Mouse (Mus musculus): ENCODE measurements around the gene Swsap1. TPM values are rescaled to one million over a fixed set of nuclear protein-coding genes. Genes with fewer than 3 reads are reported as not detected.

The Swsap1 gene
- polyA plus RNA-seq, 1 experiment from 2014 or later = 8.1 TPM

DNA sequence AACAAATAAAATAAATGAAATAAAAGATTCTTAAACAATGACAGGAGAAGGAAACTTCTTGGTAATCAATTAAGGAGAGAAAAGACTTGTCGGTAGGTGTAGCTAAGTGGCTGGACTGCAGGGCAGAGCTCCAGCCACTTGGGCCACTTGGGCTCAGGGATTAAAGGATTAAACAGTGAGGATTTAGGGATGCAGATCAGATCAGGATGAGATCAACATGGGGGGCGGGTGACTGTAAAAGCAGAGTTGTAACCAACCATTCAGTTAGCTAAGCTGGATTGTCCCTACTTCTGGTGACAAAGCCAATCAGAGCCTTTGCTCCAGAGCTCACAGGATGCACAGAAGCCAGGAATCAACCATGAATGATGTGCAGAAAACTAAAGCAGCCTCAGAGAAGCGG, 28.4 kb downstream of the Swsap1 start:
- WGBS = 6% methylated on average over 3 of the region's 3 CpGs
- H3K4me3 ChIP-seq = no peak overlapping the region
- DNase-seq (ENCODE audit: low spot score) = no peak

DNA sequence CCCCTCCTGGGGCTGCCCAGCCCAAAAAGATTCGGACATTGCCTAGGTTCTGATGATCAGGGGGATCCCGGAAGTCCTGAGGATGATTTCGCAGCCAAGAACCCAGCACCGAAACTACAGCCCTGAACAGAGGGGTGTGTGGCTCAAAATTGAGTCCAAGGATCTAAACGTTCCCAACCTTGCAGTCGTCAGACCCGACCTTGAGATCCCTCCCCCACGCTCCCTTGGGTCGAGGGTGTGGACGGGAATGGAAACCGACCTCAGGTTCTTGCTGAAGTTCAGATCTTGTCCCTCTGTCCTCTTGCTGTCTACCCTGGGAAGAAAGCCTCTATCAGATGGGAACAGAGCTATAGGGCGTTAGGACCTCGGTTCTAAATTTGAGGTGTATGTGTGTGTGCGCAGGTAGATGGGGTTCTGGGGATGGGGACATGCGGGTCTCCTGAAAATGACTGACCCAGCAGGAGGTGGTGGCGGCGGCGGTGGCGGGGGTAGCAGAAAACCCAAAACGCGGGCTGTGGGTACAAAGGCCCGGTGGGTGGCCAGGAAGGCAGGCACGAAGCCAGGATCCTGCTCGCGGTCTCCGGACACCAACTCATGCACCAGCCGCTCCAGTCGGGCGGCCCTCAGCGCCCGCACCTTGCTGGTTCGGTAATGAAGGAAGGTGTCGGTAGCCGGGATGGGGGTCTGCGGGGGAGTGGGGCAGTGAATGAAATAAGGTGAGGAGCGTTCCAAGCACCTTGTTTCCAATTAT, 32.2 kb downstream of the Swsap1 start:
- Histone ChIP-seq H3K4me3 (peak overlapping the region; percentile 60), H3K4me1 (peaks cover 44% of the 10 kb centered on the region), H3K36me3 (no peaks in the 10 kb centered on the region), H3K27ac (replicated peaks) (no peak overlapping the region), H3K27me3 (ENCODE audit: low read depth, poor library complexity, severe bottlenecking) (peaks cover 91% of the 10 kb centered on the region), H3K9me3 (replicated peaks) (no peaks in the 10 kb centered on the region)
- no peak for DNase-seq (ENCODE audit: low spot score)
- WGBS = 8% methylated on average over 36 of the region's 36 CpGs

More for the DNA sequence above, 28.4 kb downstream of the Swsap1 start:
- H3K27ac ChIP-seq (replicated peaks) = no peak overlapping the region
- 0 out of 2 replicates have a peak, but pooled peaks cover 3% of the 10 kb centered on the region for H3K36me3 ChIP-seq
- no peaks in the 10 kb centered on the region for H3K9me3 ChIP-seq (replicated peaks)
- H3K27me3 ChIP-seq (ENCODE audit: low read depth, poor library complexity, severe bottlenecking) = peaks cover 73% of the 10 kb centered on the region
- H3K4me1 ChIP-seq = peaks cover 26% of the 10 kb centered on the region

DNA sequence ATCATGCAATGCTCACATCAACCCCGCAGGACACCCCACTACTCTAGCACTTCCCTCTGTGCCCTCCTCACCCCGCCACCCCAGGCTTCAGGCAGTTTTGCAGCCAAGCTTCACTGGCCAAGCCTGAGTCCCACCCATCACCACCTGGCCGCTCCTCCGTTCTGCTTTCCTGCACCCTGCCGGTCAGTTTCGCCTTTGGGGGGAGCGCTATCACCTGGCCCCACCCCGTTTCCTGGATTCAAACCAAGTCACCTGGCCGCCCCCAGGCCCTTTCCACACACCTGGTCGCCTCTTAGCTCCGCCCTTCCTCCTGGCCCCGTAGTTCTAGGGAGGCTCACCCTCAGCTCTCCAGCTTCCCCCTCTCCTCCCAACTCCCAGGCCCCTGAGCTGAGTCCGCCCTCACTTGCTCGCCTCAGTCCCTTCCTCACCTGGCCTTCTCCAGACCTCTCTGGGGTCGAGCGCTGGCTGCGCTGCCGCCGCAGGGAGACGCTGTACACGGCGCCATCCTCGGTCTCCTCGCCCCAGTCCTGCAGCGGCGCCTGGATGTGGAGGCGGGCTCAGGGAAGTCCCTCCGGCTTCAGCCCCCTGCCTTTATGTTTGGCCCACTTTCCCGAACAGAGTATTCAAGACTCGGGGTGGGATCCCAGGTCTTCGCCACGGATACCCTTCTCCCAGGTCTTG, 33.0 kb downstream of the Swsap1 start:
- under 1% methylated on average over 32 of the region's 32 CpGs for WGBS
- Histone ChIP-seq H3K4me3 (peak overlapping the region; percentile 60), H3K27ac (replicated peaks) (peak overlapping the region; percentile 46; the same call in 1 of the 2 replicates), H3K9me3 (replicated peaks) (no peaks in the 10 kb centered on the region), H3K4me1 (peaks cover 42% of the 10 kb centered on the region), H3K27me3 (ENCODE audit: low read depth, poor library complexity, severe bottlenecking) (peaks cover 94% of the 10 kb centered on the region), H3K36me3 (no peaks in the 10 kb centered on the region)
- peak; percentile 48 for DNase-seq (ENCODE audit: low spot score)

DNA sequence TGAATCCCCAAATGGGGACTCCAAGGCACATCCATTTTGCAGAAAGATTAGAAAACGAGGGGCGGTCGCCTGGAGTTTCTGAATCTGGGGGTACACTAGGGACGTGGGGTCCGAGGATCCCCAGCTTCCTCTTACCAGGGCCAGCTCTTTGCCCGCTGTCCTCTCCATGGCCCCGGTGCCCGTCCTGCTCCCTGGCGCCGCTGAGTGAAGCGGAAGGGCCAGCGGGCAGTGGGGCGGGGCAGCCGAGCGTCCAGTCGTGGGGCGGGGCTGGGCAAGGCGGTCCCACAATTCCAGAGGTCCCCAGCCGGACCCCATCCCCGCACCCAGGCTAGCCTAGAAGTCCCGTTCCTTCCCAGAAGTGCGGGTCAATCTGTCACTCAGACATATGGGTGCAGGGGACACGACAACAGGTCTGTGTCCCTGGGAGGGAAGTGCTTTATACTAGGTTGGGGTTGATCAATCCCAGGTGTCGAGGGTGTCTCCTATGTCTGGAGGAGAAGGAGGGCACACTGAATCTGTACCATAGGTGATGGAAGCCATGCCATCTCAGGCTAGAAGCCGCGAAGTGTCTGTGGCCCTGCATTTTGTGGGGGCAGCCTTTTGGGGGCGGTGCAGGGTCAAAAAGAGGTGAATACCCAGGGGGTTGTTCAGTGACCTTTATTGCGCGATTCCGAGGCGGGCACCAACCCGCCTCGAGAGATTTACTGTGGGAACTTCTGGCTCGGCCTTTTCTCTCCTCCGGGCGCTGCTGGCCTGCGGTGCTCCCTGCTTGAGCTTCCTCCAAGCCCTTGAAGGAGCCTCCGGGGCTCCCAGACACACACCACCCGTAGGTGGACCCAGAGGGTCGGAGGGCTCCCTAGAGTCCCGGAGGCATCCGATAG, 33.9 kb downstream of the Swsap1 start, which contains the start of gene Rgl3:
Rgl3 (minus strand) TSS at position 217 of the 881 bp plus-strand sequence.
- peaks cover 89% of the 10 kb centered on the region for H3K27me3 ChIP-seq (ENCODE audit: low read depth, poor library complexity, severe bottlenecking)
- no peaks in the 10 kb centered on the region for H3K36me3 ChIP-seq
- no peaks in the 10 kb centered on the region for H3K9me3 ChIP-seq (replicated peaks)
- DNase-seq (ENCODE audit: low spot score) = peak; percentile 62
- peaks cover 33% of the 10 kb centered on the region for H3K4me1 ChIP-seq
- peak within 1 kb of the TSS; percentile 46; the same call in 1 of the 2 replicates for H3K27ac ChIP-seq (replicated peaks)
- peak within 1 kb of the TSS; percentile 60 for H3K4me3 ChIP-seq
- WGBS = under 1% methylated on average over 42 of the region's 42 CpGs

DNA sequence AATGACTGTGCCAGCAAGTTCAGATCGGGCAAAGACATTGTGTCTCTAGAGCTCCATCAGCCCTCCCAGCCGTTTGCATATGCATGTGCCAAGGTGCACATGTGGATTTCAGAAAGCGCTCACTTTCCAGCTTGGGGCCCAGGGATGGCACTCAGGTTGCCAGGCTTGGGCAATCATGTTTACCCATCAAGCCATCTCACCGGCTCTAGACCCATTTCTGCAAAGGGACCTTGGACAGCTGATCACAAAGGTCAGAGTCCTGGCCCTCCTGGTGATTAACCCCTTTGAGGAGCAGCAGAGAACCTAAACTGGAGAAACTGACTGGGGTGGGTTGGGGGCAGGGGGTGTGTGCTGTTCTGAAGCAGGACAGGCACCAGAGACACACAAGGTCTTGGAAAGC, 36.7 kb downstream of the Swsap1 start:
- no peak for DNase-seq (ENCODE audit: low spot score)
- no peaks in the 10 kb centered on the region for H3K36me3 ChIP-seq
- WGBS = 83% methylated on average over 4 of the region's 4 CpGs
- no peak overlapping the region for H3K27ac ChIP-seq (replicated peaks)
- no peak overlapping the region for H3K4me3 ChIP-seq
- no peaks in the 10 kb centered on the region; the same call in 1 of the 2 replicates for H3K9me3 ChIP-seq (replicated peaks)
- H3K27me3 ChIP-seq (ENCODE audit: low read depth, poor library complexity, severe bottlenecking) = peaks cover 67% of the 10 kb centered on the region
- peaks cover 30% of the 10 kb centered on the region for H3K4me1 ChIP-seq

DNA sequence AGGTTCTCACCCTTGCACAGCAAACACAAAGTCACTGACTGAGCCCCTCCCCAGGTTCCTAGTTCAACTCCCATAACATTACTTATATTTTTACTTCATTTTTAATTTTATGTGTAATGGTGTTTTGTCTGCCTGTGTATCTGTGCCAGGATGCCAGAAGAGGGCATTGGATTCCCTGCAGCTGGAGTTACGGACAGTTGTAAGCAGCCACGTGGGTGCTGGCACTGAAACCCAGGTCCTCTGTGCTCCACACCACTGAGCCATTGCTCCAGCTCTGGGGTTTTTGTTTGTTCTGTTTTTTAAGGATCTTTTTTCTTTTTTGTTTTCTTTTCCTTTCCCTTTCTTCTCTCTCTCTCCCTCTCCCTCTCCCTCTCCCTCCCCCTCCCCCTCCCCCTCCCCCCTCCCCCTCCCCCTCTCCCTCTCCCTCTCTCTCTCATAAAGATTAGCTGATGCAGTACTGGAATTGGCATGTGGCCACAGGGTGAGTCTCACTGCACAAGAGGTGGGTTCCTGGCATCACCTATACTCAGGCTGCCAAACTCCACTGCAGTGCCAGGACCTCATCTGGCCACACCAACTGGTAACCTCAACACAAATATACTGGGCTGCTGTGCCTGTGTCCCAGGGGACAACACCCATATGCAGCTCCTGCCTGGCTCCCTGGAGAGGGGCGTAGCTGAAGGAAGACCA, 40.8 kb downstream of the Swsap1 start:
- no peaks in the 10 kb centered on the region; the same call in 1 of the 2 replicates for H3K9me3 ChIP-seq (replicated peaks)
- peaks cover 26% of the 10 kb centered on the region for H3K27me3 ChIP-seq (ENCODE audit: low read depth, poor library complexity, severe bottlenecking)
- 90% methylated on average over 3 of the region's 3 CpGs for WGBS
- no peaks in the 10 kb centered on the region for H3K36me3 ChIP-seq
- no peak overlapping the region for H3K27ac ChIP-seq (replicated peaks)
- H3K4me1 ChIP-seq = no peaks in the 10 kb centered on the region
- no peak for DNase-seq (ENCODE audit: low spot score)
- H3K4me3 ChIP-seq = no peak overlapping the region

DNA sequence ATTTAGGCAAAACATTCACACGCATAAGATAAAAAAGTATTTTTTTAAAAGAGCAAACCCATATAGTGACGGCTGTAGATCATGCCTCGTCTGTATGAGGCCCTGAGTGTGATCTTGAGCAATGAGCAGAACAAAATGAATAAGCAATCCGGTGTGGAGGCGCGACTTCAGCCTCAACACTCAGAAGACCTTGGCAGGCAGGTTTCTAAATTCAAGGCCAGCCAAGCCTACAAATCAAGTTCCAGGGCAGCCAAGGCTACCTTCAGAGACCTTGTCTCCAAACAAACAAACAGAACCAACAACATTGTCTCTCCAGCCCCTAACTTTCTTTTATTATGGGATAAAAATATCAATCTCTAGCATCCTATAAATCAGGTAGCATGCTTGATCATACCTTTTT, 44.7 kb downstream of the Swsap1 start:
- WGBS = 91% methylated on average over 6 of the region's 6 CpGs

DNA sequence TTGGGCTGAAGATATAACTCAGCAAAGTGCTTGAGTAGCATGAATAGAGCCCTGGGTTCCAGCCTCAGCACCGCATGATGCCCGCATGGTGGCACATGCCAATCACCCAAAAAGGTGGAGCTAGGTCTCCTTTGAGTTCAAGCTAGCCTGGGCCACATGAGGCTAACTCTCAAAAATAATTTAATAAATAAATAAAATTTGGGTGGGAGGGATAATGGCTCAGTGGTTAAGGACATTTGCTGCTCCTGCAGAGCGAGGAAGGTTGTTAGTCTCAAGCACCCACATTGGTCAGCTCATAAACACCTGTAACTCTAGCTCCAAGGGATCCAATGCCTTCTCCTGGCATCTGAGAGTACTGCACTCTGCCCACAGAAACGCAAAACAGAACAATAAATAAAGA, 46.1 kb downstream of the Swsap1 start:
- Histone ChIP-seq H3K9me3 (replicated peaks) (no peaks in the 10 kb centered on the region), H3K27me3 (ENCODE audit: low read depth, poor library complexity, severe bottlenecking) (no peaks in the 10 kb centered on the region), H3K4me3 (peak overlapping the region; percentile 71), H3K4me1 (peaks cover 31% of the 10 kb centered on the region), H3K36me3 (peaks cover 30% of the 10 kb centered on the region), H3K27ac (replicated peaks) (peak overlapping the region; percentile 83)
- 84% methylated on average over 4 of the region's 4 CpGs for WGBS
- DNase-seq (ENCODE audit: low spot score) = no peak

More for the DNA sequence above, 44.7 kb downstream of the Swsap1 start:
- no peak overlapping the region for H3K4me3 ChIP-seq
- no peak overlapping the region for H3K27ac ChIP-seq (replicated peaks)
- DNase-seq (ENCODE audit: low spot score) = no peak
- H3K36me3 ChIP-seq = peaks cover 16% of the 10 kb centered on the region
- peaks cover 28% of the 10 kb centered on the region for H3K4me1 ChIP-seq
- no peaks in the 10 kb centered on the region; the same call in 1 of the 2 replicates for H3K9me3 ChIP-seq (replicated peaks)
- H3K27me3 ChIP-seq (ENCODE audit: low read depth, poor library complexity, severe bottlenecking) = no peaks in the 10 kb centered on the region

DNA sequence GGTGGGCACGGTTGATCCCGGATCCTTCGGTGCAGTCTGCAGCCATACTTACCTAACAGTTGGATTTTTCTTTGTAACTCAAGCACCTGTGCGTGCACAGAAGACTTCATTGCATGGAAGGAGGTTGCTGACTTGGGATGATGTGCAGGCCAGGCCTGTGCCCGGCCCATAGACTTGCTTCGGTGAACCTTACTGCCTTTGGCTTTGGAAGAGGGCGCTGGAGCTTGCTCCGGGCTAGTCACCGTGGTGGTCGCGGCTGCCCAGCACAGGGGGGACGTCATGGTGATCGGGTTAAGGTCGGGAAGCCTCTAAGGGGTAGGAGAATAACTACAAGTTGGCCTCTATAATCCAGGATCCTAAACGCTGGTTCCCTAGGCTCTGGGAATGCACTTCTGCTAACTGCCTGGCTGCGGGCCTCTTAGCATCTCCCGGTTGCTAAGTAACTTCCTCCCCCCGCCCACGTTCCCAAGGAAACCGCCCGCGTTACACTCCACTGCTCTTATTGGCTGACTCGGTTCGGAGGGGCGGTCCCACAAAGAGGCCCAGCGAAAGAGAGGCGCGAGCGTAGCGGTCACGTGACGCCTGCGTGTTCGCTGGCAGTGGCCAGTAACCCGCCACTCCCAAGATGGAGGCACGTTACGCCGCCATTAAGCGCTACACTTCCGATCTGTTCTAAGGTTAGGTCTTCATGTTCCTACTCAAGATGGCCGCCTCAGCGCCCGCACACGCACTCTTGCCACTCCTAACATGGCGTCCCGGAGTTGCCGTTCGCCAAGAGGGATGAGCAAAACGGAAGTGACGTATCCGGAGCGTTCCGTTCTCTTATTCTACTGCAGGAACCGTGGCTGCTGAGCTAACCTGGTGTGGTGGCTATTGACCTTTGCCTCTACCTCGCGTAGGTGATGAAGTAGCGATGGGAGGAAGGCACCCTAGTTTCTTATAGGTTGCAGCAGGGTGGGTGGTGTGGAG, 46.9 kb downstream of the Swsap1 start, which contains the start of the genes Ccdc151 and Prkcsh:
Ccdc151 (minus strand) TSS at position 441 of the 969 bp plus-strand sequence.
Prkcsh (plus strand) TSS at position 613 of the 969 bp plus-strand sequence.
- WGBS = 6% methylated on average over 57 of the region's 57 CpGs
- Histone ChIP-seq H3K4me3 (peak within 1 kb of the TSS; percentile 71), H3K4me1 (peaks cover 31% of the 10 kb centered on the region), H3K27me3 (ENCODE audit: low read depth, poor library complexity, severe bottlenecking) (no peaks in the 10 kb centered on the region), H3K9me3 (replicated peaks) (no peaks in the 10 kb centered on the region), H3K36me3 (peaks cover 38% of the 10 kb centered on the region), H3K27ac (replicated peaks) (peak within 1 kb of the TSS; percentile 83)
- peak; percentile 100 for DNase-seq (ENCODE audit: low spot score)

DNA sequence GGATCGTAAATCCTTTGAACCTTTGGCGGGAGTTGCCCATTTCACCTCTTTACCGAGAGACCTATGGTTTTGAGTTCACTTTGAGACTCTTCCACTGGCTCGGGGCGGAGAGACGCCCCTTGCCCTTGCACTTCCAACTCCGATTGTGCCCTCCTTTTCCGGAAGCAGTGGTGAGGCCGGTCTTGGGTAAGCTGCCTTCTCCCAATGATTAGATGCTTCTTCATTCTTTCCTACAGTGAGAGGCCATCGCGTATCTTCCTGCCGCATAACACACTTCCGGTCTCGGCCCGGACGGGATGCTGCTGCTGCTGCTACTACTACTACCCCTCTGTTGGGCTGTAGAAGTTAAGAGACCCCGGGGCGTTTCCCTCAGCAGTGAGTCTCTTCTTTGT, 47.6 kb downstream of the Swsap1 start:
- Histone ChIP-seq H3K36me3 (peaks cover 45% of the 10 kb centered on the region), H3K27me3 (ENCODE audit: low read depth, poor library complexity, severe bottlenecking) (no peaks in the 10 kb centered on the region), H3K27ac (replicated peaks) (peak overlapping the region; percentile 83), H3K4me3 (peak overlapping the region; percentile 71), H3K9me3 (replicated peaks) (no peaks in the 10 kb centered on the region), H3K4me1 (peaks cover 31% of the 10 kb centered on the region)
- no peak for DNase-seq (ENCODE audit: low spot score)
- under 1% methylated on average over 18 of the region's 18 CpGs for WGBS

DNA sequence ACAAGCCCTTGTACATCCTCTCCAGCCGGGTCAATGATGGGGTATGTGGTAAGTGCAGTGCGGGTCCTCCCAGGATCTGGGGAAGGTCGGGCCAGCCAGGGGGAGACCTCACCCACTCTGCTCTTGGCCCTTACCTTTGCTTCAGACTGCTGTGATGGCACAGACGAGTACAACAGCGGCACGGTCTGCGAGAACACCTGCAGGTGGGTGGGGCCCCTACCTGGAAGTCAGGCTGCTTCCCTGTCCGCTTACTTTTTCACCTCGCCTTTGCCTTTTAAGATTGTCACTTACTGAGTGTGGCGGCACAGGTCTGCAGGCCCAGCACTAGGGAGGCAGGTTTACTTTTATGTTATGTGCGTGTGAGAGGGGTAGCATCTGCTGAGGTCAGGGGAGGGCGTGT, 49.0 kb downstream of the Swsap1 start:
- Histone ChIP-seq H3K4me1 (peaks cover 31% of the 10 kb centered on the region), H3K36me3 (peaks cover 59% of the 10 kb centered on the region), H3K4me3 (peak overlapping the region; percentile 71), H3K27me3 (ENCODE audit: low read depth, poor library complexity, severe bottlenecking) (no peaks in the 10 kb centered on the region), H3K27ac (replicated peaks) (no peak overlapping the region), H3K9me3 (replicated peaks) (no peaks in the 10 kb centered on the region)
- no peak for DNase-seq (ENCODE audit: low spot score)
- 94% methylated on average over 12 of the region's 12 CpGs for WGBS
